Mouse (Mus musculus) megakaryocyte, embryonic 14.5 days (primary cell): Measurements from ENCODE around the gene Pgpep1.

Experiments
- FLI1 ChIP-seq: IDR thresholded peaks from 2 replicates; pipeline ENCODE4 v1.6.1; 2012; ENCODE audit warnings: low read length, inconsistent platforms, mixed read lengths
- GATA1 ChIP-seq: IDR thresholded peaks from 3 replicates; pipeline ENCODE4 v1.6.1; 2012; ENCODE audit warnings: mixed read lengths, low read length, inconsistent platforms, borderline replicate concordance

GRCm38 (mm10) chr8:70701982-70702841 lies 42.0 kb upstream of the Pgpep1 start:
- TF ChIP-seq GATA1, result no peak
- TF ChIP-seq FLI1, result no peak
